Mouse (Mus musculus) retina, postnatal 1 day (tissue): ENCODE measurements around the gene Serpina3f.
"Not testable (repeated sequence)": the region's sequence is repeated elsewhere in the genome, so short reads cannot be mapped to it uniquely, and the experiment has no call there.

Source experiments
- DNase-seq: peaks from one replicate; pipeline ENCODE4 v3.0.0-alpha.2; 2012

Gene Serpina3f

DNA sequence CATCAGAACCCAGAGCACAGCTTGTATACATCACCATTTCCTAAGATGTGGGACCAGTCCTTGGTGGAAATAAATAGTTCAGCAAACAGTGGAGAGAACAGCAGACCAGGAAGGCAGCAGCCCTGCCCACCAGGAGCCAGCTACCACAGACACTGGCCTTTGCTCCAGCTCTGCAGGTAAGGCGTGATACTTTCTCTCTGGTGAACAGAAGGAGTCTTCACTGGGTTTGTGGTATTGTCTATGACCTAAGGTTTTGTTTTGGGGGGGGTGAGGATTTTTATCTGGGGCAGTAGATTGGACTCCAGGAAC lies at the start of gene Serpina3f:
Gene Serpina3f, plus strand, starts transcription at position 100 of the 309 bp plus-strand sequence.
- DNase-seq = no peak

DNA sequence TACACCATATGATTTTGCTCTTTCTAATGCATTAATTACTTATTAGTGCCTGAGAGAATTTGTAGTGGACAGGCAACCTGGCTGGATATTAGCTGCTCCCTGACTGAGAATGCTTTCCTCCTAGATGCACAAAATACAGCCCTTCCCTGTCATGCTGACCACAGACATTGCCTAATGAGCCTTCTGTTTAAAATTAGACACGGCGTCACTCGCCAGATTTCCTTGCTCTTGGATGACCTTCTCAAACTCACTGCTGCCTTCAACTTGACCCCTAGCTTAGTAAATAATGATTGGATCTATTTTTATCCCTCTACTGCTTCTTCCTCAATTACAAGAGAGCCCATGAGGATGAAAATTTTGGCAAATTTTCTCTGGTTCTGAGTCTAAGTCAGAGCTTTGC lies 39.6 kb upstream of the Serpina3f start:
- no peak for DNase-seq

DNA sequence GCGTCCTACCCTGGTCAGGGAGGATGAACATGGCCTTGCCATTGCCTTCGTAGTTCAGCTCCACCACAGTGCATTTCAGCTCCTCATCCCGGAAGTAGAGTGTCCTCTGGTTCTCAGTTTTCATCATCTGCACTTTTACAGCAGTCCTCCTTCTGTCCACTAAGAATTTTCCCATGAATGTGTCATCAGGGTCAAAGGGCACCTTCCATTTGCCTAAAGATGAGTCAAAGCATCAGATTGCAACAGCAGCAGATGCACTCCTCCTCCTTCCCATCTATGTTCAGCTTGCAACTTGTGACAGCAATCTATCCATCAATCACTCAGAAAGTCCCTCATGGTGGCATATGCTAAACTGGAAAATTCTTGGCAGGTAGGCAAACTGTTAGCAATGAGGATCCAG lies 38.7 kb upstream of the Serpina3f start:
- no peak for DNase-seq

DNA sequence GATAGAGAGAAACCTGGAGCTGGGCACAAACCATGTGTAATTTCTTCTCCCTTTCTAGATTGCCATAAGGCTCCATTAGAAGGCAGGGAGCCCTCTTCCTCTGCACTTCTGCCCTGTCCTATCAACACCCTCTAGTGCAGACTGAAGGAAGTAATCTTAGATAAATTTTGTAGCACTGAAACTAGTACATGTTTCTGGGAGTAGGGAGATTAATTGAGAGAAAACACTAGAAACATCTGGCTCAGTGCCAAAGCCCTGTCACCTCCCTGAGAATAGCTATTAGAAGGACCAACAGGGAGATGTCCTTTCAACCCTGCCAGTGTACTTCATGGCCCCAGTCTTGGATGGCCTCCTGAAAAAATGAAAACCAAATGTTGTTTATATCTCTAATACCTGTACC lies 35.8 kb upstream of the Serpina3f start:
- no peak for DNase-seq

DNA sequence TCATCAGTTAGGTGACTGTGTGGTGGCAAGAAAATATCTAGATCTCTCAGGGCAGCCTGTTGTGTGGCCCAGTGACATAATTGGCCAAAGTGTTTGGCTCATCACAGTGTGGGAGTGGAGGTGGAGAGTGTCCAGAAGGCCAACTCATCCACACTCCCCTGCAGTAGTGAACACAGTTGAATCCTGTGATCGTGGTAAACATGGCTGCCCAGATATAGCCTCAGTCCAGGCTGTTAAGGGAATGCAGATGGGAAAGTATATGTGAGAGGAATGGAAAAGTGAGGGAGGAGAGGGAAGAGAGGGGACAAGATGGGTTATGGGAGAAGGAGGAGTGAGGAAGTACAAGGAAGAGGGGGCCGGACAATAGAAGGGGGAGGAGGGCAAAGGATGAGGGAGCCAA lies 35.4 kb upstream of the Serpina3f start:
- DNase-seq = no peak

DNA sequence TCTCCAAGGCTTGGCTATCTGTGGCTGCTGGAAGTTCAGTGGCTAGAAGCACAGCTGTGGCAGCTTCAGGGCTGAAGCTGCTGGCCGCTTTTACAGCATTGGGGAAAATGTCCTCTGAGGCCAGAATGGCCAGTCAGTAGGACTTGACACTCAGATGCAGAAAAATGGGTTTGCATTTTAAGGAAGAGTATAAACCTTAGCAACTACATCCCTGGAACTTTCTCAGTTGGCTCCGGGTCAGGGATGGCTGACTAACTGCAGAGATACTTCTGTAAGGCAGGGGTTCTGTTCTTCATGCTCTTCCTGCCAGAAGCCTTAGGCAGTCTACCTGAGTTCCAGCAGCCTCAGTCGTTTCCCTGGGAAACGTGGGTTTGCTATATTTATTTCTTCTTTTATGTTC lies 29.3 kb upstream of the Serpina3f start:
- no peak for DNase-seq

DNA sequence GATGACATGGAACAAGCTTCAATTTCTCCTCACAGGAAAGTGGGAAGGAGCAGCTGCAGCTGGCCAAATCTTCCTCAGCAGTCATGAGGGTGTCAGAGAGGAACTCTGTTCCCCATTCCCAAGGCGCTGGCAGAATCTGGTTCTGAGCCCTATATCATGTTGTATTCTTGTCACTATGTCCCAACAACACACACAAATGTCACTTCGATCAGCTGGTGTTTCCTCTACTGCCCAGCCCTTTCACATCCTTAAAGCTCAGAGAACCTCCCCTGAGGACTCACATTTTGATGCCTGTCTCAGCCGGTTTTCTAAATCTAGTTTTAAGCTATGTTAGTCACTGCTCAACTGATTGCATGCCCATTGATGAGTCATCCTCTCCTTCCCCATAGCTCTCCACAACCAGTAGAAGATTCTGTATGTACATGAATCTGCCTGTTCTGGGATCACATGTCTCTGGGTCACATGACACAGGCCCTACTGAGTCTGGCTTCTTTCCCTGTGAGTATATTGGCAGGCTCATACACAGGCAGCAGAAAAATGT lies 28.2 kb upstream of the Serpina3f start:
- no peak for DNase-seq

DNA sequence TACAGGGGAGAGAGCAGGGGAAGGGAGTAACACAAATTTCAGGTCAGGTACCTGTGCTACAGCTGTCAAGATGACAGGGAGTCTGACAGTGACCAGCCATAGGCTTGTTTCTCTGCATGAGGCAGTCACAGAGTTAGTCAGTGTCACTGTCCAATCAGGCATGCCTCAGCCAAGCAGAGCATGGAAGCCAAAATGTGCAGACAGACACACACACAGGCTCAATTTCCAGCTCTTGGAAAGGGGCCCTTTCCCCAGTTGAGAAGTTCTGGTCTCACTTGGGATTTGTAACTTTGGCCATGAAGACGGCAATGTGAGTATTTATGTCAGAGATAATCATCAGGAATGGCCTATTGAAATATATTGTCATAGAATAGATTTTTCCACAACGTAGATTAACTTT lies 25.1 kb upstream of the Serpina3f start:
- DNase-seq = no peak

DNA sequence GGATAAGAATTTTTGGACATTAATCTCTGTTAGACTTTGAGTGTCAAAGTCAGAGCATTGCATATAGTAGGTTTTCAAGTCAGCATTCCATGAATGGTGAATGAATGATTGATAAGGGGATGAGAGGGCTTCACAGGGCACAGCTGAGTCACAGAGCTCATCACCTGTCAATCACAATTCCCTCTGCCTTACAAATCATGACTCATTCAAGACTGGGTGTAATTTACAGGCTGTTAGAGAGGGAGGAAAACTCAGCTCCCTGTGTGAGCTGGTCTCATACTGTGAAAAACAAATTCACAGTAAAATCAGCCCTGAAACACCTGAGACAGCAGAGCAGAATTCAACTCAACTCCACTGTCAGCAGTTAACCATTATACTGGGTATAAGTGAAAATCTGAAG lies 23.5 kb upstream of the Serpina3f start:
- DNase-seq = no peak

DNA sequence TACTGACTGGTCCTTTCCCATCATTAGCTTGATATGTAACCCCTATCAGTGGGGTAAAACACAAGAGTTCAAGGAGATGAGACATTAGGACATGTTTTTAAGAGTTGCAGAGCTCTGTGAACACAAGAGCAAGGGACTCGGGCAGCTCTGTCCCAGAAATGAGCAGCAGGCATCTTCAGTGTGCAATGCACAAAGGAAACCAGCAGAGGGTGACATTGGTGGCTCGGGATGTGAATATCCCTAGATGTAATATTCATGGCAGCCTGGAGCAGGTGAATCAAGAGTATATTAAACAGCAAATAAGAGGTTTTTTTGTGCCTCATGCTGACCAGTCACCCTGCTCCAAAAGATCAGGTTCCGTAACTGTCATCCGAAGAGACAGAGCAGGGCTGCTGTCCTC lies 5.2 kb upstream of the Serpina3f start:
- no peak for DNase-seq

DNA sequence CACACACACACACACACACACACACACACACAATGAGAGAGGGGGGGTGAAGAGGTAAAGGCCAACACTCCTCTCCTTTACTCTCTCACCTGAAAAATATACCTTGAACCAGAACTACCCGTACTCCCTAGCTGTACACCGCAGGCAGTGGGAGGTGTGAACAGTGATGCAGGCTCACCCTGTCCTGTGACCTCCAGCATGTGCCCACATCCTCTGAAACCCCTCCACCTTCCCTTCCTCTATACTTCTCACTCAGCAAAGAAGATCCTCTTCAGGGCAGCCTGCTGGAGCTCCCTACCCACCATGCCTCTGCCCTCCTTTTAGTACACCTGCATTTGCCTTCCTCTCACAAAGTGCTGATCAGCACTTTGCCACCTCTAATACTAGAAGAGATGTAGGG lies 4.5 kb upstream of the Serpina3f start:
- no peak for DNase-seq

DNA sequence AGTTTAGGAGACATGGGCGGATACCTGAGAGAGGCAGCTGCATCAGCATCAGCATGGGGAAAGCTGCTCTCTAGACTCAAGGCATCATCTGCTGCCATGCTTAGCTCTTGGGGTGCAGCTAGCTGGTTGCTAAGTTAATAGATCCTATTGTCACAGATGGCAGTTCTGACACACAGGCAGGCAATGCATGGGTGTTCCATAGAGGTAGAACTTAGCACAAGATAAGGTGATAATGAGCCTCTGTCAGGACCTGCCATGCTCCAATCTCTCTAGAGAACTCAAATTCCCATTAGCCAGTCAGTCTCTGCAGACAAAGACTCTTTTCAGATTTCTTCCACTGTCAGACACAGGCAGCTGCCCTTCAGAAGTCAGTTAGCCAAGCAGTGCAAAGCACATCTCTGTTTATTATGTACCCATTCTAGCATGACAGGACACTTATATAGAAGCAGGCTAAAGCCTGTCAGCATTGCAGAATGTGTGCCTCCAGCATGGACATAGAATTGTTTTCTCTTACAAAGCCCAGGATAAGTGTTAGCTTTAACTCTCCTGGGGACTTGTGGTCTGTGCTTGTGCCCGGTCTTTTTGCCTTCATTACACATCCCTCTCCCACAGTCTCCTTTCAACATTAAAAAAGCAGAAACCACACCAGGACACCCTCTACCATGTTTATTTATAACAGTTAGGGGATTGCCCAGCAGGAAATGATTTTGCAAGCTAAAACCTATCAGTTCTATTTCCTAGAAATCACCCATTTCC lies 477 bp upstream of the Serpina3f start:
- no peak for DNase-seq

DNA sequence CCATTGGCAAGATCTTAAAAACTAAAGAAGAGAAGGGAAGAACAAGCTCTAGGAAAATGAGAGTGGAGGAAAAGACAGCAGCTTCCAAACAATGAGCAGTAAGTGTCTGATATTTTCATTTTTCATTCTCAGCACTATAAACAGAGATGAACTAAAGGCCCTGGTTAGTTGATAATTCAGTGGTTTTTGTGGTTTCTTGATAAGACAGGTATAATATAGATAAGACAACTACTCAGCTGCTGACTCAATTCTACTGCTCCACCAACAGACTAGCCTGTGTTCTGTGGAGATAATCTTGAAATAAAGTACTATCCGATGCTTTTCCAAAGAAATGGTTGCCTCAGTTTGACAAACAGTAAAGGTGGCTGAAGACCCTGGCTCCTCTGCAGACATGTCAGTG lies 905 bp downstream of the Serpina3f start:
- no peak for DNase-seq

DNA sequence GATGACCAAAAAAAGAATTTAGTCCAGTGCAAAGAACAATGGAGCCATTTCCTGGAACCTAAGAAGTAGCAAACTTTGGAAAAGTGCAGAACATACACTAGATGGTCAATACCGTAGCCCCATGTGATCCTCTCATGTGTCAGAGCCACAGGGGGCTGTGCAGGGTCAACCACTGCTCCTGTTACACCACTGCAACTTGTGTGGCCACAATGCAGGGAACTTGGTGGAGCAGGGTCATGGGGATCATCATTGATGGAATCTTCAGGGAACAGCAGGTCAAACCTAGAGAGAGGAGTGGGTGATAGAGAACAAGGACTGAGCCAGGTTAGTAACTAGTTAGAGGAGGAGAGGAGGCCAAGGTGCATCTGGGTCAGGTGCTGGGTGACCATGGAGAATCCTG lies 7.3 kb downstream of the Serpina3f start:
- DNase-seq = no peak

DNA sequence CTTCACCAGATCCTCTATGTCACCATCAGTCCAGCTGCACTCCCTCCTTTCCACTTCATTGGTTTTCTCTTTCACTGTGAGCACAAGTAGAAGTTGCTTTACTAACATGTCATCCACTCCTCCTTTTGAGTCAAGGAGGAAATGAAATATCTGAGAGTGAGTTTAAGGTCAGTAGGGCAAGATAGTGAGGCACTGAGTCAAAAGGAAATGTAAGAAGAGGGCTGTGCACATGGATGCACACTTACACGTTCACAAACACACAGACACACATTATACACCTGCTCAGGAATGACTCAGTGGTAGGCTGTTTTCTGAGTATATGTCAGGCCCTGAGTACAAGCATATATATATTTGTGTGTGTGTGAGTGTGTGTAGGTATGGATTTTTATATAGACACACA lies 9.3 kb downstream of the Serpina3f start:
- DNase-seq = no peak

DNA sequence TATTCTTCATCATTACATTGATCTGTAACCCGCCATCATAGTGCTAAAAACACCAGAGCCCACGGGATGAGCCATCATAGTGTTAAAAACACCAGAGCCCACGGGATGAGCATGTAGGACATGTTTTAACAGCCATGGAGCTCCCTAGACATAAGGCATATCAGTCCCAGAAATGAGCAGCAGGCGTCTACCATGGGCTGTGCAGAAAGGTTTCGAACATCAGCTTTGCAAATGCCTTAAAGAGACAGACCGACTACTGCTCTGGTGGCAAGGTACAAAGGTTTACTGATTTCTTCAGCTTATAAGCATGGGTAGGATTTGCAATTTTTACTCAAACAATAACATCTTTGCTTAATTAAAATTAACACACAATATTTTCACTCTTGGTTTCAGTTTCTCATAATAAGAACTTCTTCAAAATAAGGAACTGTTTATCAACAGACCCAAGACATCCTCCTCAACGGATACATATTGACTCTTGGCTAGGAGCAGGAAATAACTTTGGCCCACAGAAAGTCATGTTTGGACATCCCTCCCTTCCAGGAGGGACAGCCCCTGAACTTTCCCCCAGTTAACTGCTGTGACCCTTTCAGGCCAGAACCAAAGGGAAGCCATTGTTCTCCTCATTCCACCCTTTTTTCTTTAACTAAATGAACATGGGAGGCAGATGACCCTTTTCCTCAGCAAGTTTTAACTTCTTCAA lies 10.4 kb downstream of the Serpina3f start:
- DNase-seq = no peak

DNA sequence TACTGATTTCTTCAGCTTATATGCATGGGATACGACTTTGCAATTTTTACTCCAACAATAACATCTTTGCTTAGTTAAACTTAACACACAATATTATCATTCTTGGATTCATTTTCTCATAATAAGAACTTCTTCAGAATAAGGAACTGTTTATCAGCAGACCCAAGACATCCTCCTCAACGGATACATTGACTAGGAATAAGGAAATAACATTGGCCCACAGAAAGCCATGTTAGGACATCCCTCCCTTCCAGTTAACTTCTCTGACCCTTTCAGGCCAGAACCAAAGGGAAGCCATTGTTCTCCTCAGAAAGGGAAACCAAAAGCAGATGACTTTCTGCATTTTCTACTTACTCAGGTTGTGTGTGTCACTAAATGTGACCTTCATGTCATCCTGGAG lies 16.4 kb downstream of the Serpina3f start:
- no peak for DNase-seq

DNA sequence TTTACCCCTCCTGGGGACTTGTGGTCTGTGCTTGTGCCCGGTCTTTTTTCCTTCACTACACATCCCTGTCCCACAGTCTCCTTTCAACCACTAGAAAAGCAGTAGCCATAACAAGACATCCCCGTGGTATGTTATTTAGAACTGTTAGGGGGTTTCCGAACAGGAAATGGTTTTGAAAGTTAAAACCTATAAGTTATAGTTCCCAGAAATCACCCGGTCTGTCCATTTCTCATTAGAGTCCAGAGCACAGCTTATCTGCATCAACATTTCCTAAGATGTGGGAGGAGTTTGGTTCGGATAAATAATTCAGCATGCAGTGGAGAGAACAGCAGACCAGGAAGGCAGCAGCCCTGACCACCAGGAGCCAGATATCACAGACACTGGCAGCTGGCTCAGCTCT lies 21.6 kb downstream of the Serpina3f start, which contains the start of gene Serpina3g:
Gene Serpina3g, plus strand, starts transcription at position 331 of the 400 bp plus-strand sequence.
- DNase-seq = no peak

DNA sequence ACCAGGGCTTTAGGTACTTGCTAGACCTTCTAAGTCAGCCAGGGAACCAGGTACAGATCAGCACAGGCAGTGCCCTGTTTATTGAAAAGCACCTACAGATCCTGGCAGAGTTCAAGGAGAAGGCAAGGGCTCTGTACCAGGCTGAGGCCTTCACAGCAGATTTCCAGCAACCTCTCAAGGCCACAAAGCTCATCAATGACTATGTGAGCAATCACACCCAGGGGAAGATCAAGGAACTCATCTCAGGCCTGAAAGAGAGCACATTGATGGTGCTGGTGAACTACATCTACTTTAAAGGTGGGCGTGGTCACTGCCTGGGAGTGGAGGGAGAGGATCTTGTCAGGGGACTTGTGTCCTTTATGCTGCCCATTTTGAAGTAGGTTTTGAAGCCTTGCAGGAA lies 23.7 kb downstream of the Serpina3f start:
- not testable (repeated sequence) for DNase-seq

DNA sequence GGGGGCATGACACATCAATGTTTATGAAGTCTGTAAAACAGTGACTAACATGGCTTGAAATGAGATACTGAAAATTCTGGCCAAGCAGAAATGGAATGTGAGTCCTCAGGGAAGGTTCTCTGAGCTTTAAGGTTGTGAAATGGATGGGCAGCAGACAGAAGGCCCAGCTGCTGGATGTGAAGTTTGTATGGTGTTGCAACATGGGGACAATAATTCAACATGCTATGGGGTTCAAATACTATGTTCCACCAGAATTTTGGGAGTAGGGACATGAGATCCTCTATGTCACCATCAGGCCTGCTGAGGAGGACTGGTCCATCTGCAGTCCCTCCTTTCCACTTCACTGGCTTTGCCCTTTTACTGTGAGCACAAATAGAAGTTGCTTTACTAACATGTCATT lies 29.0 kb downstream of the Serpina3f start:
- DNase-seq = no peak

DNA sequence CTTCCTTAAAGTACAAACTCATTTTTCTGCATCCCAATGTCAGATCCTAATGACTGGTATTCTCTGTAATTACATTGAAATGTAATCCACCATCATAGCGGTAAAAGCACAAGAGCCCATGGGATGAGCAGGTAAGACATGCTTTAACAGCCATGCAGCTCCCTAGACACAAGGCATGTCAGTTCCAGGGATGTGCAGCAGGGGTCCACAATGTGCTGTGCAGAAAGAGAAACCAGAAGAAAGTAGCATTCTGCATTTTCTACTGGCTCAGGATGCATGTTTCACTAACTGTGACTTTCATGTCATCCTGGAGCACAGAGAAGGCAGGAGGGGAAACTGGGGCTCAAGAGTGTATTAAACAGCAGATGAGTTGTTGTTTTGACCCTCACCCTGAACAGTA lies 30.7 kb downstream of the Serpina3f start:
- peak; percentile 11 for DNase-seq

DNA sequence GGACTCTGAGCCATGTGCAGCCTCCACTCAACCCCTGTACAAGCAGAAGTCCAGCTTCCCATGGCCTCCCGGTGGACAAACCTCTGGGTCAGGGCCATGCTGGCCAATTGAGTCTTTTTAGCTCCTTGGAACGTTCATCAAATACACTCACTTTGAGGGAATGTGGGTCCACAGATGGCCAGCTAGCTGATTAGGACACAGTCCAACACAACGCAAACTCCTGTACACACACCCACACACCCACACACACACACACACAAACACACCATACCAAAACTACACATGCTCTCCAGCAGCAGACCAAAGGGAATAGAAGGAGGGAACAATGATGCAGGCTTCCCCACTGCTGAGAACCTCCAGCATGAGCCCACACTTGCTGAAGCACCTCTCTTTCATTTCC lies 31.3 kb downstream of the Serpina3f start:
- no peak for DNase-seq

DNA sequence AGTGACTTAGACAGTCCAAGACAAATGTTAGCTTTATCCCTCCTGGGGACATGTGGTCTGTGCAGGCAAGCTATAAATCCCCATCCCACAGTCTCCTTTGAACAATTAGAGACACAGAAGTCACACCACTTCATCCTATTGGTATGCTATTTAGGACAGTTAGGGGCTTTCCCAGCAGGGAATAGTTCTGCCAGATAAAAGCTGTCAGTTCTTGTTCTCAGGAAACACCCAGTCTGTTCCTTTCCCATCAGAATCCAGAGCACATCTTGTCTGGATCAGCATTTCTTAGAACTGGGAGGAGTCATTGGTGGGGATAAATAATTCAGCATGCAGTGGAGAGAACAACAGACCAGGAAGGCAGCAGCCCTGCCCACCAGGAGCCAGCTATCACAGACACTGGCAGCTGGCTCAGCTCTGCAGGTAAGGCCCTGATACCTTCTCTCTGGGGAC lies 33.2 kb downstream of the Serpina3f start:
- peak; percentile 5 for DNase-seq

DNA sequence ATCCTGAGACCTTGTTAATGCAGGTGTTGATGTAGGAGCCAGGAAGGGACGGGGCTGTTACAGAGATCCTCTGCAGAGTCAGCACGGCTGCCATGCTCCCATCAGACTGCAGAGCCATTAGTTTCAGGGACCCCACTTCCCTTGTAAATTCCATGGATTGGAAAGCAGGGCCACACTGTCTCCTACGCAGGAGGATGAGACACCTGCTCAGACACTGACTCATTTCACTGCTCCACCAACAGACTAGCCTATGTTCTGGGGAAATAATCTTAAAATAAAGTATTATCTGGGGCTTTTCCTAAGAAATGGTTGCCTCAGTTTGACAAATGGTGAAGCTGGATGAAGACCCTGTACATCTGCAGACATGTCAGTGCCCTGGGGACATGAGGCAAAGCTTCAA lies 33.9 kb downstream of the Serpina3f start:
- DNase-seq = no peak

DNA sequence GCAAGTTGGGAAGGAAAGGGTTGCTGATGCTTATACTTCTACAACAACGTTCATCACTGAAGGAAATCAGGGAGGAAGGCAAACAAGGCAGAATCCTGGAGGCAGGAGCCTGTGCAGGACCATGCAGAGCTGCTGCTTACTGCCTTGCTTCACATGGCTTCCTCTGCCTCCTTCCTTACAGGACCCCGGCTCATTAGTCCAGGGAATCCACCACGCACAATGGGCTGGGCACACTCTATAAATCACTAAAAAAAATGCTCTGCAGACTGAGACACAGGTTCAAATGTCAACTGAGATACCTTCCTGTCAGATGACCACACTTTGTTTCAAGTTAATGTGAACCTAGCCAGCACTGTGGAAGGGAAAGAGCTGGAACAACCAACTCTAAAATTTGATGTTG lies 46.7 kb downstream of the Serpina3f start:
- DNase-seq = no peak
